Mouse (Mus musculus) heart, postnatal 25 days (tissue): Measurements from ENCODE around the gene Mvd. TPM values are rescaled to one million over a fixed set of nuclear protein-coding genes. Genes with fewer than 3 reads are reported as not detected.

Experiments
- microRNA-seq: library from miRNA; unstranded; fragments of <30 nt; microRNA quantifications from one replicate; pipeline ENCODE4 v1.2.0, GENCODE M21; 2022
- total RNA-seq, 2 experiments: library from RNA; stranded (reverse); gene quantifications; 2 replicates each; pipeline ENCODE4 v1.2.3; 2021

Mvd gene
- total RNA-seq, 2 experiments from 2014 or later = 5.3 to 5.7 TPM

Small RNA genes within 50 kb of the gene (microRNA-seq; reads per million reads assigned to microRNA genes)
- gene Gm24366 = not detected

Other genes with a start within 250 kb of the Mvd start
- gene Zfpm1, start 161.3 kb downstream of the Mvd start, total RNA-seq = 10 to 100 TPM; 21.3 to 22.6 TPM
- gene Trhr2, start 82.7 kb downstream of the Mvd start, total RNA-seq = not detected
- 10 to 100 TPM; 20.1 to 21.8 TPM for gene Zc3h18, start 66.8 kb downstream of the Mvd start, total RNA-seq
- not detected for gene Il17c, start 21.4 kb downstream of the Mvd start, total RNA-seq
- 10 to 100 TPM; 39.4 to 45.3 TPM for gene Cyba, start 10.5 kb downstream of the Mvd start, total RNA-seq
- 1 to 10 TPM; 2.5 to 2.7 TPM for gene Snai3, start 17.3 kb upstream of the Mvd start, total RNA-seq
- gene Rnf166, start 32.6 kb upstream of the Mvd start, total RNA-seq = 10 to 100 TPM; 35.8 to 38.2 TPM
- gene Ctu2, start 32.7 kb upstream of the Mvd start, total RNA-seq = 10 to 100 TPM in 1 of 2 experiments, 1 to 10 TPM in 1; 7.3 to 11.4 TPM
- 10 to 100 TPM; 17.2 to 19.1 TPM for gene Piezo1, start 107.9 kb upstream of the Mvd start, total RNA-seq
- 1 to 10 TPM; 2.7 to 3.2 TPM for gene Cdt1, start 124.6 kb upstream of the Mvd start, total RNA-seq
- gene Aprt, start 133.5 kb upstream of the Mvd start, total RNA-seq = 10 to 100 TPM; 30.6 to 39.3 TPM
- 1 to 10 TPM; 2.9 to 3.4 TPM for gene Galns, start 168.0 kb upstream of the Mvd start, total RNA-seq
- 10 to 100 TPM; 58.4 to 62.8 TPM for gene Trappc2l, start 168.2 kb upstream of the Mvd start, total RNA-seq
- not detected for gene Pabpn1l, start 179.3 kb upstream of the Mvd start, total RNA-seq